Mouse (Mus musculus): ENCODE data around the gene Ralgps1. TPM values are rescaled to one million over a fixed set of nuclear protein-coding genes. Genes with fewer than 3 reads are reported as not detected.
"Not testable (repeated sequence)": the region's sequence is repeated elsewhere in the genome, so short reads cannot be mapped to it uniquely, and the experiment has no call there.

Ralgps1 gene
- polyA plus RNA-seq, 1 experiment from 2014 or later: 5.1 TPM

DNA sequence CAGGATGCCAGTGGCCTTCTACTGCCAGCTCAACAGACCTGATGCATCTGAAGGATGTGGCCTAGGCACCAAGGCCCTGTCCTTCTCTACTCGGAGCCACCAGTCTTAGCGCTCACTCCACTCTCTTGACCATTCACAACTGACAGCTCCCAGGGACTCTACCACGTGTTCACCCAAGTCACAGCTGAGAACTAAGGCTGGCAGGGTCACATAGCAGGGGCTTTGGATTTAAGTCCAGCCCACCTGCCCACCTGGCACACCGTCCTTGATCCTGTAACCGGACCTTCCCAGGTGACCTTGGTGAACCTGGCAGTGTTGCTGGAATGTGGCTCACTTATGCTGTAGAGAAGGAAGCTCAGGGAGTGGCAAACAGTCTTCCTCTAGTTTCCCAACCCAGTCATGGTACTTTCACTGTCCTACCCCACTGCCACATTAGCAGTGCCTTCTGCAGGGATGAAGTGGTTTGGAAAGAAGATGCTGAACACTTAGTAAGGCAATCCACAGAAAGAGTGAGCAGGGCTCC is 156.0 kb downstream of the Ralgps1 start:
- Histone ChIP-seq H3K4me3 (peak overlapping the region; percentile 78), H3K9me3 (no peaks in the 10 kb centered on the region), H3K4me1 (peaks cover 55% of the 10 kb centered on the region), H3K4me2 (replicated peaks) (peak overlapping the region; percentile 94), H3K27ac (peak overlapping the region; percentile 87), H3K27me3 (no peaks in the 10 kb centered on the region), H3K9ac (peak overlapping the region; percentile 50), H3K36me3 (peaks cover 5% of the 10 kb centered on the region)
- WGBS: 60% methylated on average over 5 of the region's 5 CpGs
- ATAC-seq (ENCODE audit: low FRiP score, low read depth): no peak; the same call in 1 of the 2 replicates

GRCm38 (mm10) chr2:33211263-33211662 is 160.0 kb downstream of the Ralgps1 start:
- 80% methylated on average over 11 of the region's 11 CpGs for WGBS

DNA sequence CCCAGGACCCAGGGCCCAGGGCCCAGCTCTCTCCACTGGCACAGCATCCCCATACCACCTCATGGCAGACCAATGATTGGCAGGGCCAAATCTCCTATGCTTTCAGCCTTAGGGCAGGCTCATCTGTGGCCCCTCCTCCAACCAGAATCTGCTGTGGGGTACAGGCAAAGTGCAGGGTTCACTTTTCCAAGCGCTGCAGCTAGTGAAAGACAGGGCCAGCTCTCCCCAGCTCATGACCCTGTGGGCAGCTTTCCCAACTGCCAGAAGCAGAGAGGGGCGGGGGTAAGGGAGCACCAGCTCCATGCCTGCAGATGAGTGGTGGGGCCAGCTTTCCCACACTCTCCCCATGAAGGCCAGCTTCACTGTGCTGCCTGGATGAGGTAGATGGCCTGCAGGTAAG is 160.4 kb downstream of the Ralgps1 start:
- H3K4me3 ChIP-seq: no peak overlapping the region
- H3K4me1 ChIP-seq: peaks cover 30% of the 10 kb centered on the region
- no peaks in the 10 kb centered on the region for H3K27me3 ChIP-seq
- H3K4me2 ChIP-seq (replicated peaks): no peak overlapping the region
- 0 out of 2 replicates have a peak overlapping the region, but pooled peaks have one; percentile 31 for H3K9ac ChIP-seq
- no peak for ATAC-seq (ENCODE audit: low FRiP score, low read depth)
- no peak overlapping the region for H3K27ac ChIP-seq
- WGBS: 75% methylated on average over 2 of the region's 2 CpGs
- H3K9me3 ChIP-seq: no peaks in the 10 kb centered on the region
- H3K36me3 ChIP-seq: no peaks in the 10 kb centered on the region

More at GRCm38 (mm10) chr2:33211263-33211662, 160.0 kb downstream of the Ralgps1 start:
- H3K4me3 ChIP-seq; H3K4me2 ChIP-seq (replicated peaks); H3K9me3 ChIP-seq; ATAC-seq (ENCODE audit: low FRiP score, low read depth); H3K27ac ChIP-seq; H3K27me3 ChIP-seq; H3K36me3 ChIP-seq: not testable (repeated sequence)
- Histone ChIP-seq H3K9ac (0 out of 2 replicates have a peak overlapping the region, but pooled peaks have one; percentile 31), H3K4me1 (peaks cover 28% of the 10 kb centered on the region)

DNA sequence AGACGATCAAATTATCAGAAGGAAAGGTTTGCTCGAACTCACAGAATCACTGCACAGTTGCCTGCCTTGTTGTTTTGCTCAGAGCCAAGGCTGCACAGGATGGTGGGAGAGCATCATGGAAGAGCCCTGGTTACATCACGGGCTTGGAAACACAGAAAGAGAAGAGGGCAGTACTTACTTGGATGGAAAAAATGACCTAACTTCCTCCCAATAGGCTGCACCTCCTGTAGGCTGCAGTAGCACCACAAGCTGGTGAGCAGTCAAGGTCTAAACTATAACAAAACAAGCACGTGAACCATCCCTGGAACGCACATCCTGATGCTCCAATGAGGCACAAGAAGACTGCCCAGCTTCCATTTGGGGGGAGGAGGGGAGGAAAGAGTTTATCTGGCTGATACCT is 163.2 kb downstream of the Ralgps1 start:
- peaks cover 45% of the 10 kb centered on the region for H3K4me1 ChIP-seq
- H3K27me3 ChIP-seq: no peaks in the 10 kb centered on the region
- H3K9ac ChIP-seq: no peak overlapping the region
- no peak overlapping the region for H3K4me2 ChIP-seq (replicated peaks)
- WGBS: 86% methylated on average over 5 of the region's 5 CpGs
- no peaks in the 10 kb centered on the region for H3K9me3 ChIP-seq
- ATAC-seq (ENCODE audit: low FRiP score, low read depth): no peak
- no peak overlapping the region for H3K27ac ChIP-seq
- no peak overlapping the region for H3K4me3 ChIP-seq
- H3K36me3 ChIP-seq: no peaks in the 10 kb centered on the region

DNA sequence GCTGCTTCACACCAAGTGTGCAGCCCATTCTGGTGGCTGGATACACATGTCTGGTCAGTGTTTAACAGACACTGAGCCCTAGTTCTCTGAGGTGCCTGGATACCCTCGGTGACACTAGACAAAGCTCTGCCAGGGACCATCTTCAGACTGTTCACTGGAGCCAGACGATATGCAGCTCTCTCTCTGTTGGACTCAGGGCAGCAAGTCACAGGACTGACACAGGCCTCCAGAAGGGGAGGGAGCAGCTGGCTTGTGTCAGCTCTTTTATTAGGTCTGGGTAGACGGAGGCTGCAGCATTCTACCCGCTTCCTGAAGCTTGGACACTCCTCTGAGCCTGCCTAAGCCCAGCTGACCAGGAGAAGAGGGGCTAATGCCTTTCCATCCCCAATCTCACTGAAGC is 164.2 kb downstream of the Ralgps1 start:
- Histone ChIP-seq H3K27ac (no peak overlapping the region), H3K9ac (no peak overlapping the region), H3K4me2 (replicated peaks) (no peak overlapping the region), H3K27me3 (no peaks in the 10 kb centered on the region), H3K4me3 (no peak overlapping the region), H3K4me1 (peaks cover 49% of the 10 kb centered on the region), H3K36me3 (no peaks in the 10 kb centered on the region), H3K9me3 (no peaks in the 10 kb centered on the region)
- WGBS: 18% methylated on average over 4 of the region's 4 CpGs
- no peak for ATAC-seq (ENCODE audit: low FRiP score, low read depth)

GRCm38 (mm10) chr2:33205939-33206525 is 165.3 kb downstream of the Ralgps1 start:
- WGBS: 26% methylated on average over 14 of the region's 14 CpGs
- no peak overlapping the region for H3K9ac ChIP-seq
- peak; percentile 72; the same call in 1 of the 2 replicates for ATAC-seq (ENCODE audit: low FRiP score, low read depth)
- H3K4me1 ChIP-seq: peaks cover 48% of the 10 kb centered on the region
- H3K36me3 ChIP-seq: no peaks in the 10 kb centered on the region
- H3K4me2 ChIP-seq (replicated peaks): 0 out of 2 replicates have a peak overlapping the region, but pooled peaks have one; percentile 1
- H3K27me3 ChIP-seq: no peaks in the 10 kb centered on the region
- no peaks in the 10 kb centered on the region for H3K9me3 ChIP-seq
- H3K27ac ChIP-seq: peak overlapping the region; percentile 55; the same call in 1 of the 2 replicates
- no peak overlapping the region for H3K4me3 ChIP-seq

- H3K9ac ChIP-seq: no peak overlapping the region
- 77% methylated on average over 5 of the region's 5 CpGs for WGBS
- no peaks in the 10 kb centered on the region for H3K36me3 ChIP-seq
- no peaks in the 10 kb centered on the region for H3K27me3 ChIP-seq
- H3K4me3 ChIP-seq: no peak overlapping the region
- H3K4me2 ChIP-seq (replicated peaks): no peak overlapping the region
- ATAC-seq (ENCODE audit: low FRiP score, low read depth): no peak
- no peaks in the 10 kb centered on the region for H3K9me3 ChIP-seq
- peaks cover 54% of the 10 kb centered on the region for H3K4me1 ChIP-seq
- peak overlapping the region; percentile 55; the same call in 1 of the 2 replicates for H3K27ac ChIP-seq
These were observed 166.3 kb downstream of the Ralgps1 start for GRCm38 (mm10) chr2:33204980-33205379.

DNA sequence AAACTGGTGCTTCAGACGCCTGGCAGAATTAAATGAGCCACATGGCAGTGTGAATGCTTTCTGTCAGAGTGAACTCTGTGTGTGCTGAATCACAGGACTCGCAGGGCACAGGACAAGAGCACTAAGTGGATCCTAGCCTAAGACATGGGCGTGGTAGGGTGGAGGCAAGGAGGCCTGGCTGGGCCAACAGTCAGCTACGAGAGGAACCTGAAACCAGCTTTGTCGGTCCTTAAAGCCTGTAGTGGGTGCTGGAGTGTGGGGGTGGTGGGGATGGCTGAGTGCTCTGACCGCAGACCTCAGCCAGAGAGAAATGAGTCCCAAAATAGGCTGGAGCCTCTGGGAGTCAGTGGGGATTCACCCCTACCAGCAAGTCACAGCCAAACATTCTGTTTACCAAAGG is 168.0 kb downstream of the Ralgps1 start:
- no peak for ATAC-seq (ENCODE audit: low FRiP score, low read depth)
- H3K4me2 ChIP-seq (replicated peaks): no peak overlapping the region
- WGBS: 45% methylated on average over 6 of the region's 6 CpGs

DNA sequence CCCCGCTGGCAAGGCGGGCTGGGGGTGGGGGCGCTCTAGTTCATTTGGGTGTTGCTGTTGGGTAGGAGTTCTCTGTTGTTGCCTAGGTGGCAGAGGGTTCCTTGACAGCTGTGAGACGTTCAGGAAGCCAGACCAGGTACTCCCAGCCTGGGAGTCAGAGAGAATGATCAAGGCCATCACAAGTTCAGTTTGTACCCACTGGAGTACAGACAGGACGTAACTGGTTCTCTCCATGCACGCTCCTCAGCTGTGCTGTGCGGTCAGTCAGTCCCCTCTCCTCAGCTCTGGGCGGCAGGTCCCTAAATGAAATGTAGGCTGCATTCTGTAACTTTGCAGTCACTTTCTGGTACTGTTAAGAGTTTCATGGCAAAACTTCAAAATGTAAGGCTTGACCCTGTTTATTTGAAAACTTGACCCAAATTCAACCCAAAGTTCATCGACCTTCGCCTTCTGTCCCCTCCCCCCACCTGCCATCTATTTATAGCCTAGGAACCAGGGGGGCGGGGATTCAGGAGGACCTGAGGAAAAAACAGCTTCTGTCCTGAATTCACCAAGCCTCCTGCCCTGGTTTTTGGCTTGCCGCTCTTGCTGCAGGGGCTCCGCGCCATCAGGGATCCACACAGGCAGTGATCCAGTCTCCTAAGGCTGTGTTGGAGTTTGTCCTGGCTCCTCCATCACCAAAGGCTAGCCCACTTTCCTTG is 170.8 kb downstream of the Ralgps1 start:
- Histone ChIP-seq H3K4me1 (peaks cover 36% of the 10 kb centered on the region), H3K36me3 (no peaks in the 10 kb centered on the region), H3K4me2 (replicated peaks) (no peak overlapping the region), H3K9me3 (no peaks in the 10 kb centered on the region), H3K27me3 (no peaks in the 10 kb centered on the region), H3K4me3 (no peak overlapping the region), H3K9ac (no peak overlapping the region), H3K27ac (no peak overlapping the region)
- ATAC-seq (ENCODE audit: low FRiP score, low read depth): no peak
- 64% methylated on average over 14 of the region's 14 CpGs for WGBS

More for the DNA sequence above, 168.0 kb downstream of the Ralgps1 start:
- H3K9ac ChIP-seq: no peak overlapping the region
- H3K4me3 ChIP-seq: no peak overlapping the region
- H3K27ac ChIP-seq: peak overlapping the region; percentile 28; the same call in 1 of the 2 replicates
- H3K27me3 ChIP-seq: no peaks in the 10 kb centered on the region
- no peaks in the 10 kb centered on the region for H3K36me3 ChIP-seq
- H3K9me3 ChIP-seq: no peaks in the 10 kb centered on the region
- peaks cover 55% of the 10 kb centered on the region for H3K4me1 ChIP-seq

GRCm38 (mm10) chr2:33189976-33190375 is 181.3 kb downstream of the Ralgps1 start:
- Histone ChIP-seq H3K36me3 (no peaks in the 10 kb centered on the region), H3K4me1 (peaks cover 32% of the 10 kb centered on the region), H3K27me3 (no peaks in the 10 kb centered on the region), H3K9ac (no peak overlapping the region), H3K4me3 (no peak overlapping the region), H3K4me2 (replicated peaks) (no peak overlapping the region), H3K27ac (no peak overlapping the region), H3K9me3 (no peaks in the 10 kb centered on the region)
- ATAC-seq (ENCODE audit: low FRiP score, low read depth): no peak
- WGBS: 87% methylated on average over 3 of the region's 3 CpGs

DNA sequence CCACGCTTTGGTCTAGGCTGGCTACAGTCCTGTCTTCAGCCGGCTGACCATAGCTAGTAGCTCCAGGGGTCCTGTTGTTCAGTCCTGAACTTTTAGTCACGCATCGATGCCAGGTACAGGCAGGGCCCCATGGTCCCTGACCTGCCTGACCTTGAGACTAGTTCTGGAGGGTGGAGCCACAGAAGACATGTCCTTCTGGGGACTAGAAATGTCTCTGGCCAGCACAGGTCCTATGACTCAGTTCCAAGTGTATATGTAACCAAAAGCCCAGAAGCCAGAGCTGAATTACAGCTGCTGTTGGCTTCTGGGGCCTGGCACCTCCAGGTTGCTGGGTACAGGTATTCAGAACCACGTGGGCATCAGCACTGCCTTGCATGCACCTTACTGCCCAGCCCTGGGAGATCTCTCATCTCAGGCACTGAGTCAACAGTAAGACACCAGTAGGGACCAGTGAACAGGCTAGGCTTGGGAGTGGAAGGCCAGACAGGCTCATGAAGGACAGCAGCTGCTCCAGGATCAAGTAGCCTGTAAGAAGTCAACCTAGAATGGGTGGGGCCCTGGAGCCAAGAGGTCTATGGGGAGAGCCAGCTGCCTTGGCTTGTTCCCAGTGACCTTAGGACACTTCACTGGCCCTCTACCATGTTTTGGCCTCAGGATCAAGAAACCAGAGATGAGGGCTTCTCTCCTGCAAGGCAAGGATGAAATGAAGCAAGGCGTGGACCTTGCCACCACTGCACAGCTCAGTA is 182.2 kb downstream of the Ralgps1 start:
- Histone ChIP-seq H3K9me3 (no peaks in the 10 kb centered on the region), H3K27ac (no peak overlapping the region), H3K9ac (no peak overlapping the region), H3K4me2 (replicated peaks) (no peak overlapping the region), H3K36me3 (no peaks in the 10 kb centered on the region), H3K4me1 (peaks cover 37% of the 10 kb centered on the region), H3K27me3 (no peaks in the 10 kb centered on the region), H3K4me3 (no peak overlapping the region)
- ATAC-seq (ENCODE audit: low FRiP score, low read depth): no peak
- 82% methylated on average over 6 of the region's 6 CpGs for WGBS

DNA sequence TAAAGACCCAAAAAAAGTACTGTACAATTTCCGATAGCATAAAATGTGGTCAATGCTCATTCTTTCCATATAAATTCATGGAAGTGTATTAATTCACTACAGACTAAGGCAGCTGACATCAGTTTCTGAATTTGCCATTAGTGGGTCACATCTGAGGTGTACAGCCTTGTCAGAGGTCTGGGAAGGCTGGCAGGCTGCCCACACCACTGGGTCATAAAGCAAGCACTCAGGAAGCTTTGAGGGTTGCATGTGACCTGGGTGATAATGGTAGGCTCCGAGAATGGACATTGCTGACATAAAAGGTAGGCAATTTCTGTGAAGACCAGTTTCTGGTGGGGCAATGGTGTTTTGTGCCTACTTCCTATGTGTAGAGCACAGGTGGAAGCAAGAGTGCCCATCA is 183.4 kb downstream of the Ralgps1 start:
- no peaks in the 10 kb centered on the region for H3K27me3 ChIP-seq
- no peak overlapping the region for H3K9ac ChIP-seq
- no peak overlapping the region for H3K27ac ChIP-seq
- no peak overlapping the region for H3K4me2 ChIP-seq (replicated peaks)
- H3K4me1 ChIP-seq: peaks cover 37% of the 10 kb centered on the region
- H3K36me3 ChIP-seq: no peaks in the 10 kb centered on the region
- WGBS: 52% methylated on average over 2 of the region's 2 CpGs
- no peak overlapping the region for H3K4me3 ChIP-seq
- no peaks in the 10 kb centered on the region for H3K9me3 ChIP-seq
- no peak for ATAC-seq (ENCODE audit: low FRiP score, low read depth)

Measured in limb, embryonic 13.5 days (tissue).